ENCODE assay signal across 10 mouse cellular contexts in genomic region chr11:117300809-117301208, GRCm38 (mm10).
DNase-seq lines count a peak whose midpoint lies in the region; ATAC-seq and TF ChIP-seq lines count a peak whose summit lies in the region.
"Had no signal": no experiment of that assay in that cellular context is flagged by ENCODE, and none has a peak within 500 bp of the region (broad histone marks: within the 10 kb centered on the region; RNA-seq: fewer than 3 reads in every experiment).

No protein-coding gene starts in this region.

- intact Hi-C loops in heart, postnatal 36 days (cut with DNase I), result no loop called here

- no peak for DNase-seq in hindbrain, postnatal 0 days (ENCODE audit: low spot score)
- no peak for DNase-seq in testis, postnatal 14 days (ENCODE audit: low spot score)
- no peak for DNase-seq in brain, embryonic 14.5 days (ENCODE audit: low read depth)
- DNase-seq in splenic B cell, adult 2 months (ENCODE audit: low read depth, low spot score), result peak; percentile 58
- DNase-seq in heart, postnatal 36 days, result no peak
- no peak for DNase-seq in heart, adult 9 months (ENCODE audit: low spot score in 2 of 2)

- H3K4me1 ChIP-seq in hindbrain, postnatal 0 days (ENCODE audit: insufficient read depth, low read length), result peaks cover 4% of the 10 kb centered on the region; the same call in 1 of the 2 replicates
- H3K4me1 ChIP-seq in hindbrain, embryonic 16.5 days (ENCODE audit: control insufficient read depth, insufficient read depth, low read depth, low read length), result peaks cover 9% of the 10 kb centered on the region; the same call in 1 of the 2 replicates
- H3K4me1 ChIP-seq in testis, adult 2 months (ENCODE audit: control insufficient read depth, insufficient read depth, low read length), result peaks cover 2% of the 10 kb centered on the region; the same call in 1 of the 2 replicates

- TF ChIP-seq POLR2A in testis, adult 2 months (IDR thresholded peaks at IDR 0.05; ENCODE audit: control insufficient read depth, low read depth, low read length), result no peak
- no peak for TF ChIP-seq POLR2A in brain, embryonic 14.5 days (IDR thresholded peaks at IDR 0.05; ENCODE audit: borderline replicate concordance, extremely low read depth, insufficient read depth, insufficient read length, poor library complexity, severe bottlenecking)

- H3K36me3 ChIP-seq in hindbrain, postnatal 0 days (ENCODE audit: insufficient read depth, low read length), result no peaks in the 10 kb centered on the region
- H3K36me3 ChIP-seq in hindbrain, embryonic 16.5 days (ENCODE audit: control insufficient read depth, insufficient read depth, low read length), result no peaks in the 10 kb centered on the region
- no peaks in the 10 kb centered on the region for H3K36me3 ChIP-seq in testis, adult 2 months (ENCODE audit: control insufficient read depth, insufficient read depth, low read length)
- no peaks in the 10 kb centered on the region for H3K36me3 ChIP-seq in splenic B cell, adult 2 months (ENCODE audit: control insufficient read depth, insufficient read depth, low read length, poor library complexity, severe bottlenecking)
- H3K36me3 ChIP-seq: hindbrain, embryonic 15.5 days had no signal

- no peak overlapping the region for H3K4me2 ChIP-seq in hindbrain, postnatal 0 days (ENCODE audit: low read depth, low read length)
- no peak overlapping the region for H3K4me2 ChIP-seq in hindbrain, embryonic 16.5 days (ENCODE audit: low read length)
- H3K4me2 ChIP-seq: hindbrain, embryonic 15.5 days had no signal

- H3K9me3 ChIP-seq in hindbrain, postnatal 0 days (ENCODE audit: low read length), result no peaks in the 10 kb centered on the region
- H3K9me3 ChIP-seq in hindbrain, embryonic 16.5 days (ENCODE audit: control insufficient read depth, low read length), result no peaks in the 10 kb centered on the region
- H3K9me3 ChIP-seq: hindbrain, embryonic 15.5 days had no signal

- H3K27me3 ChIP-seq in hindbrain, postnatal 0 days (ENCODE audit: insufficient read depth, low read length), result no peaks in the 10 kb centered on the region
- H3K27me3 ChIP-seq in hindbrain, embryonic 16.5 days (replicated peaks; ENCODE audit: control insufficient read depth, insufficient read depth, low read length), result no peaks in the 10 kb centered on the region
- H3K27me3 ChIP-seq in testis, adult 2 months (ENCODE audit: control insufficient read depth, insufficient read depth, low read length), result no peaks in the 10 kb centered on the region
- H3K27me3 ChIP-seq in splenic B cell, adult 2 months (ENCODE audit: control insufficient read depth, insufficient read depth, low read length, poor library complexity, severe bottlenecking), result no peaks in the 10 kb centered on the region
- H3K27me3 ChIP-seq: hindbrain, embryonic 15.5 days; Patski had no signal

- no peak overlapping the region for H3K27ac ChIP-seq in hindbrain, postnatal 0 days
- no peak overlapping the region for H3K27ac ChIP-seq in hindbrain, embryonic 16.5 days (ENCODE audit: low read depth, low read length)
- H3K27ac ChIP-seq in testis, adult 2 months (ENCODE audit: control insufficient read depth, insufficient read depth, low read depth, low read length), result no peak overlapping the region
- H3K27ac ChIP-seq: hindbrain, embryonic 15.5 days had no signal

- no peak for ATAC-seq in hindbrain, postnatal 0 days
- ATAC-seq in hindbrain, embryonic 16.5 days, result no peak
- ATAC-seq: Patski had no signal

- peak; percentile 49 for TF ChIP-seq CTCF in hindbrain, postnatal 0 days (IDR thresholded peaks at IDR 0.05; ENCODE audit: low read depth)
- TF ChIP-seq CTCF in testis, adult 2 months (IDR thresholded peaks at IDR 0.05; ENCODE audit: control insufficient read depth, insufficient read depth, insufficient replicate concordance, low read depth, low read length), result peak; percentile 94
- TF ChIP-seq CTCF in brain, embryonic 14.5 days (IDR thresholded peaks at IDR 0.05; ENCODE audit: borderline replicate concordance, extremely low read depth, insufficient read depth, insufficient read length), result peak; percentile 57; the same call in 1 of the 2 replicates

- 89% methylated on average over 4 of the region's 4 CpGs for WGBS in hindbrain, postnatal 0 days
- WGBS in hindbrain, embryonic 16.5 days, result 90% methylated on average over 4 of the region's 4 CpGs

- no peak overlapping the region for H3K4me3 ChIP-seq in hindbrain, postnatal 0 days (ENCODE audit: low read length)
- no peak overlapping the region for H3K4me3 ChIP-seq in hindbrain, embryonic 16.5 days (ENCODE audit: low read length)
- no peak overlapping the region for H3K4me3 ChIP-seq in testis, adult 2 months (ENCODE audit: control insufficient read depth, low read depth, low read length)
- H3K4me3 ChIP-seq: hindbrain, embryonic 15.5 days had no signal

- no peak overlapping the region for H3K9ac ChIP-seq in hindbrain, postnatal 0 days (replicated peaks; ENCODE audit: low read length)
- no peak overlapping the region for H3K9ac ChIP-seq in hindbrain, embryonic 16.5 days (ENCODE audit: low read depth, low read length)
- H3K9ac ChIP-seq: hindbrain, embryonic 15.5 days had no signal
